Mouse (Mus musculus) gastrocnemius, adult 2 months (tissue): ENCODE results near the gene Ccdc160. TPM values are rescaled to one million over a fixed set of nuclear protein-coding genes. Genes with fewer than 3 reads are reported as not detected.
A peak's percentile ranks its signal among the peaks of the same experiment; 100 is the strongest.

ENCODE experiments used
- DNase-seq: peaks from one replicate; pipeline ENCODE4 v3.0.0; 2022
- H3K27ac ChIP-seq: fragments of 200-600 bp; 2 replicates; pipeline ENCODE4 v1.8.1; 2022; ENCODE audit warnings: mild to moderate bottlenecking
- H3K4me3 ChIP-seq: fragments of 200-600 bp; 2 replicates; pipeline ENCODE4 v1.8.1; 2022; ENCODE audit warnings: mild to moderate bottlenecking, moderate library complexity
- CTCF ChIP-seq: fragments of 200-600 bp; IDR thresholded peaks from 2 replicates; pipeline ENCODE4 v1.8.1; 2022; ENCODE audit warnings: antibody characterized with exemption, mild to moderate bottlenecking, moderate library complexity
- intact Hi-C: fragments of 180-260 bp; cut with DNase I; formaldehyde crosslinking; loops from one replicate; pipeline ENCODE4 v1.15.1; 2025
- microRNA-seq: library from miRNA; unstranded; fragments of <30 nt; microRNA quantifications from one replicate; pipeline ENCODE4 v1.2.0, GENCODE M21; 2021
- total RNA-seq, 2 experiments: library from RNA; stranded (reverse); gene quantifications; 2 replicates each; pipeline ENCODE4 v1.2.3; 2021

The Ccdc160 gene
- total RNA-seq, 2 experiments from 2014 or later = 0.14 to 0.26 TPM

- TF ChIP-seq CTCF = no peak
- intact Hi-C loops = loop anchor here (10.0 kb wide), 1 partner anchor 147 kb away; no protein-coding TSS in a partner anchor
- Histone ChIP-seq H3K27ac (no peak overlapping the region), H3K4me3 (no peak overlapping the region)
- no peak for DNase-seq
Observed at GRCm38 (mm10) chrX:52777671-52778070, 13.3 kb upstream of the Ccdc160 start.

GRCm38 (mm10) chrX:52783898-52784297 is 7.1 kb upstream of the Ccdc160 start:
- intact Hi-C loops = no loop called here
- H3K4me3 ChIP-seq = peak overlapping the region; percentile 39
- DNase-seq = no peak
- peak overlapping the region; percentile 24 for H3K27ac ChIP-seq
- no peak for TF ChIP-seq CTCF

- no peak for DNase-seq
- TF ChIP-seq CTCF = no peak
- H3K4me3 ChIP-seq = no peak overlapping the region
- H3K27ac ChIP-seq = no peak overlapping the region
- intact Hi-C loops = no loop called here
Observed at GRCm38 (mm10) chrX:52791944-52792719, 1.1 kb downstream of the Ccdc160 start.

- intact Hi-C loops = no loop called here
- TF ChIP-seq CTCF = no peak
- no peak overlapping the region for H3K4me3 ChIP-seq
Observed at GRCm38 (mm10) chrX:52792861-52793260, 1.9 kb downstream of the Ccdc160 start.

GRCm38 (mm10) chrX:52795816-52796215 is 4.8 kb downstream of the Ccdc160 start:
- no peak for DNase-seq

More at GRCm38 (mm10) chrX:52792861-52793260, 1.9 kb downstream of the Ccdc160 start:
- H3K27ac ChIP-seq = no peak overlapping the region
- DNase-seq = no peak

GRCm38 (mm10) chrX:52797031-52797625 is 6.1 kb downstream of the Ccdc160 start:
- intact Hi-C loops = no loop called here
- Histone ChIP-seq H3K4me3 (no peak overlapping the region), H3K27ac (no peak overlapping the region)
- DNase-seq = no peak
- no peak for TF ChIP-seq CTCF

More at GRCm38 (mm10) chrX:52795816-52796215, 4.8 kb downstream of the Ccdc160 start:
- no peak for TF ChIP-seq CTCF
- Histone ChIP-seq H3K27ac (no peak overlapping the region), H3K4me3 (no peak overlapping the region)
- intact Hi-C loops = no loop called here

GRCm38 (mm10) chrX:52798255-52798654 is 7.3 kb downstream of the Ccdc160 start:
- no peak for TF ChIP-seq CTCF
- intact Hi-C loops = no loop called here
- Histone ChIP-seq H3K4me3 (no peak overlapping the region), H3K27ac (no peak overlapping the region)
- DNase-seq = no peak

GRCm38 (mm10) chrX:52799566-52799965 is 8.6 kb downstream of the Ccdc160 start:
- intact Hi-C loops = no loop called here
- DNase-seq = no peak
- Histone ChIP-seq H3K27ac (no peak overlapping the region), H3K4me3 (no peak overlapping the region)
- TF ChIP-seq CTCF = peak; percentile 28; the same call in 1 of the 2 replicates

- intact Hi-C loops = no loop called here
Observed at GRCm38 (mm10) chrX:52819338-52819737, 28.3 kb downstream of the Ccdc160 start.

More at GRCm38 (mm10) chrX:52819338-52819737, 28.3 kb downstream of the Ccdc160 start:
- DNase-seq = no peak
- no peak overlapping the region for H3K27ac ChIP-seq
- H3K4me3 ChIP-seq = no peak overlapping the region
- TF ChIP-seq CTCF = no peak

Small RNAs within 50 kb of the gene (microRNA-seq; reads per million reads assigned to microRNA genes)
- gene Mir106a = 2.9 reads per million
- gene Mir18b = not detected
- not detected for gene Mir19b-2
- gene Mir20b = 7.9 reads per million, percentile 3 among the genes with 10 or more reads in this experiment
- gene Mir363 = 3.6 reads per million
- 26.0 reads per million, percentile 21 among the genes with 10 or more reads in this experiment for gene Mir92-2

Other genes with a start within 250 kb of the Ccdc160 start
- 1 to 10 TPM; 4.9 to 7.6 TPM for gene Gpc3, start 177.2 kb upstream of the Ccdc160 start, total RNA-seq
- 1 to 10 TPM; 3.5 to 4.6 TPM for gene Phf6, start 121.1 kb downstream of the Ccdc160 start, total RNA-seq
- gene Hprt, start 196.9 kb downstream of the Ccdc160 start, total RNA-seq = 10 to 100 TPM; 21.9 to 23.2 TPM